Mouse (Mus musculus) ES-E14 (cell line): ENCODE results near the gene Phactr2. TPM values are rescaled to one million over a fixed set of nuclear protein-coding genes. Genes with fewer than 3 reads are reported as not detected.

Experiments used
- DNase-seq: peaks from one replicate; pipeline ENCODE4 v3.0.0-alpha.2; 2013; ENCODE audit warnings: low read depth, low spot score
- H3K27ac ChIP-seq: 2 replicates; pipeline ENCODE4 v1.5.1; 2012; ENCODE audit warnings: low read depth, mild to moderate bottlenecking, low read length, moderate library complexity, mixed read lengths; ENCODE audit not compliant: poor library complexity, insufficient read depth, severe bottlenecking
- H3K36me3 ChIP-seq: 2 replicates; pipeline ENCODE4 v1.6.1; 2012; ENCODE audit warnings: mild to moderate bottlenecking, low read length, moderate library complexity, mixed read lengths; ENCODE audit not compliant: control insufficient read depth, poor library complexity, insufficient read depth, severe bottlenecking
- H3K4me1 ChIP-seq, 2 experiments: fragments of 150-350 bp in 1 of 2; sonication (generic) in 1 of 2; 2 replicates each; pipeline ENCODE4 v1.6.1; 2012; ENCODE audit warnings: low read length in 2 of 2, mild to moderate bottlenecking in 1 of 2, mixed read lengths in 1 of 2; ENCODE audit not compliant: control insufficient read depth in 2 of 2, insufficient read depth in 2 of 2, poor library complexity in 1 of 2
- H3K4me3 ChIP-seq, 2 experiments: fragments of 150-350 bp in 1 of 2; sonication (generic) in 1 of 2; 2 replicates each; pipeline ENCODE4 v1.5.1; 2012; ENCODE audit warnings: low read length in 2 of 2, low read depth in 1 of 2, mild to moderate bottlenecking in 1 of 2, mixed read lengths in 1 of 2; ENCODE audit not compliant: insufficient read depth in 1 of 2, poor library complexity in 1 of 2, severe bottlenecking in 1 of 2
- H3K9ac ChIP-seq: 2 replicates; pipeline ENCODE4 v1.6.1; 2012; ENCODE audit warnings: low read depth, mild to moderate bottlenecking, low read length, mixed read lengths; ENCODE audit not compliant: poor library complexity, insufficient read depth, severe bottlenecking
- H3K9me3 ChIP-seq: fragments of 150-350 bp; sonication (generic); 2 replicates; pipeline ENCODE4 v1.6.1; 2012; ENCODE audit warnings: low read depth, mild to moderate bottlenecking, low read length; ENCODE audit not compliant: control insufficient read depth, insufficient read depth
- CHD2 ChIP-seq: IDR thresholded peaks from 2 replicates; pipeline ENCODE4 v1.6.1; 2014; ENCODE audit warnings: mild to moderate bottlenecking, low read depth, low read length, inconsistent platforms
- HCFC1 ChIP-seq: IDR thresholded peaks from 2 replicates; pipeline ENCODE4 v1.6.1; 2012; ENCODE audit warnings: low read length, inconsistent platforms, borderline replicate concordance; ENCODE audit not compliant: insufficient read depth
- MAFK ChIP-seq: IDR thresholded peaks from 2 replicates; pipeline ENCODE4 v1.6.1; 2014; ENCODE audit warnings: mild to moderate bottlenecking, low read depth, low read length, inconsistent platforms; ENCODE audit not compliant: insufficient read depth
- ZC3H11A ChIP-seq: IDR thresholded peaks from 2 replicates; pipeline ENCODE4 v1.6.1; 2012; ENCODE audit warnings: low read depth, mild to moderate bottlenecking, inconsistent platforms, low read length, borderline replicate concordance
- ZNF384 ChIP-seq: IDR thresholded peaks from 2 replicates; pipeline ENCODE4 v1.6.1; 2012; ENCODE audit warnings: low read depth, low read length, inconsistent platforms
- in situ Hi-C, 2 experiments: fragments of 600-800 bp; cut with MboI; formaldehyde crosslinking; loops; one replicate each; pipeline ENCODE4 v1.15.1; 2025; ENCODE audit warnings: low sequenced_read_pairs in 2 of 2, inconsistent platforms in 1 of 2; ENCODE audit not compliant: unreplicated experiment in 2 of 2
- total RNA-seq: library from RNA; depleted of rRNA; stranded (reverse); fragments of 300-350 nt; gene quantifications from 2 replicates; pipeline ENCODE4 v1.2.3, GENCODE M21; 2012

The Phactr2 gene
- total RNA-seq, 1 experiment = 2.2 TPM

DNA sequence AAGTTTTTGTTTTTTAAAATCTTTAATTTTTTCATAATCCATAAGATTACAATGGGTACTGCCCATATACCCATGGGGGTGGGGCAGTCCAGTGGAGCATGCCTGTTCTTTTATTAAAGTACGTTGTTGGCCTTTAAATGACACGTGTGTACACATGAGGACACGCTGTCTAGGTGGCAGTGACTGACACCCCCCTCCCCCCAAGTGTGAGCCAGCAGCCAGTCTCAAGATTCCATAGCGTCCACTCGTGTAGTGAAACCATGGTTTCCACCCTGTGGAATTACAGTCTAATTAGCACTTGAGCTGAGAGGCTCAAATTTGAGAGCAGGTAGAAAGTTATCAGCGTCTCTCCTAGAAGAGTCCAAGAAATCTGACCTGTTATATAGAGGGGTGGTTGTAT is 22.6 kb downstream of the Phactr2 start:
- Histone ChIP-seq H3K36me3 (no peaks in the 10 kb centered on the region), H3K4me1 (no peaks in the 10 kb centered on the region), H3K4me3 (no peak overlapping the region), H3K27ac (no peak overlapping the region), H3K9ac (no peak overlapping the region), H3K9me3 (no peaks in the 10 kb centered on the region)
- TF ChIP-seq CHD2 = no peak
- no peak for TF ChIP-seq ZC3H11A
- TF ChIP-seq HCFC1 = no peak
- no peak for TF ChIP-seq MAFK
- no peak for TF ChIP-seq ZNF384
- DNase-seq = no peak
- in situ Hi-C loops = no loop called here

DNA sequence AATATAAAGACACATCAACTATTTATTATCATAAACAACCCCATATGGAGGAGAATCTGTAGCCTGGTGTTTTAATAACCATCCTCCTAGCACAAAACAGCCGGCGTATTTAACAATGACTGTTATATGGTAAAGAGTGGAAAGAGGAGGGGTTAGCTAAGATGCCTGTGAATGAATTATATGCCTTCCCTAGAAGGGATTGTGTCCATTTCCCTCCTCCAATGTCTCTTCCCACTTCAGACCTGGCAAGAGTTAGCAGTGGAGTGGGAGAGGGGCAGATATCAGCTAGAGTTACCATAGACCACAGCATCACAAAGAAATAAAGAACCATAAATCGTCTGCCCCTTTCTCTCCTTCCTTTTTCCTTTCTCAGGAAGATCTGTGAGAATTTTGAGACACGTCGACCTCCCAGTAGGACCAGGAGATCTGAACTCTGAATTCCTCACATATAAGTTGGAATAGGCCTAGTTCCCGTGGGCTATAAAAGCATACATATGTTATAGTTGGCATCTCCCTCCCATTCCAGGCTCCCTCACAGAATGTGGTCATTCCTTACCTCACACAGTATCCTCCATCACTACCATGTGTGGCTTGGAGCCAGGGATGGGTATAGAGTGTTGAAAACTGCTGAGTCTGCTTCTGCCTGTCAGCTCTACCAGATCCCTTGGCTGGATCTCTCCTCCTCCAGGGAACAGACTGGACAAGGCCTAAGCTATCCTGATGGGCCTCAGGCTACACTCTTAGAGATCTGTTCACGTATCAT is 25.7 kb downstream of the Phactr2 start:
- DNase-seq = no peak
- Histone ChIP-seq H3K9ac (no peak overlapping the region), H3K9me3 (no peaks in the 10 kb centered on the region), H3K36me3 (no peaks in the 10 kb centered on the region), H3K27ac (no peak overlapping the region), H3K4me1 (no peaks in the 10 kb centered on the region), H3K4me3 (no peak overlapping the region)
- in situ Hi-C loops = loop anchor here in 1 of 2 experiments (25.0 kb wide), 1 partner anchor 436 kb away; the partner anchor contains the start of gene Sf3b5
- TF ChIP-seq HCFC1 (no peak), CHD2 (no peak), MAFK (no peak), ZC3H11A (no peak), ZNF384 (no peak)

GRCm38 (mm10) chr10:13446791-13447249 is 27.4 kb downstream of the Phactr2 start:
- Histone ChIP-seq H3K36me3 (no peaks in the 10 kb centered on the region), H3K27ac (no peak overlapping the region), H3K4me3 (no peak overlapping the region), H3K9me3 (no peaks in the 10 kb centered on the region), H3K4me1 (no peaks in the 10 kb centered on the region), H3K9ac (no peak overlapping the region)
- TF ChIP-seq HCFC1 = no peak
- no peak for TF ChIP-seq ZC3H11A
- in situ Hi-C loops = loop anchor here in 1 of 2 experiments (25.0 kb wide), 1 partner anchor 435 kb away; the partner anchor contains the start of gene Sf3b5
- DNase-seq = no peak

DNA sequence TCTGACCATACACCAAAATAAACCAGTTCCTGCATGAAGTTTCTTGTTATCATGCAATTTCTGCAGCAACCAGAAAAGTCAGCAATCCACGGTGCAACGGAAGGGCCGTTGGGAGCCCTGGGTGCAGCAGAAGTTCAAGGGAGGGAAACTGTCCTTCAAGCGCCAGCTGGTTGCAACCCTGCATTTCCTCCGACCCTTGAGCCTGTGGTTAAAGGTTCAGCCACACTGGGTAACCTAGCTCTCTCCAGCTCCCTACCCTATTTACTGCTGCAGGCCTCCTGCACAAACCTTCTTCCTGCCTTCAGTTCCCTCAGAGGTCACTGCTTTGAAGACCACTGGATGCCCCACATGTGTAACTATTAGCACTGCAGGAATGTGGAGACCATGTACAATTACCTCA is 30.0 kb downstream of the Phactr2 start:
- Histone ChIP-seq H3K9me3 (no peaks in the 10 kb centered on the region), H3K27ac (no peak overlapping the region), H3K9ac (no peak overlapping the region), H3K4me3 (no peak overlapping the region), H3K4me1 (no peaks in the 10 kb centered on the region), H3K36me3 (no peaks in the 10 kb centered on the region)
- no peak for DNase-seq
- TF ChIP-seq CHD2 = no peak
- in situ Hi-C loops = loop anchor here in 1 of 2 experiments (25.0 kb wide), 1 partner anchor 432 kb away; the partner anchor contains the start of gene Sf3b5

GRCm38 (mm10) chr10:13443647-13444046 is 30.6 kb downstream of the Phactr2 start:
- Histone ChIP-seq H3K9ac (no peak overlapping the region), H3K27ac (no peak overlapping the region), H3K9me3 (no peaks in the 10 kb centered on the region), H3K4me3 (no peak overlapping the region), H3K36me3 (no peaks in the 10 kb centered on the region), H3K4me1 (no peaks in the 10 kb centered on the region)
- no peak for DNase-seq
- in situ Hi-C loops = loop anchor here in 1 of 2 experiments (25.0 kb wide), 1 partner anchor 431 kb away; the partner anchor contains the start of gene Sf3b5
- no peak for TF ChIP-seq ZC3H11A
- TF ChIP-seq HCFC1 = no peak
- TF ChIP-seq MAFK = no peak
- TF ChIP-seq CHD2 = no peak
- no peak for TF ChIP-seq ZNF384
